ENCODE assay signal across 8 mouse cellular contexts in genomic region chr3:101012131-101012571, GRCm38 (mm10). TPM values are rescaled to one million over a fixed set of nuclear protein-coding genes. Genes with fewer than 3 reads are reported as not detected.
DNase-seq lines count a peak whose midpoint lies in the region; ATAC-seq and TF ChIP-seq lines count a peak whose summit lies in the region.
"Had no signal": no experiment of that assay in that cellular context is flagged by ENCODE, and none has a peak within 500 bp of the region (broad histone marks: within the 10 kb centered on the region; RNA-seq: fewer than 3 reads in every experiment).

No protein-coding gene starts in this region.

- no peak overlapping the region for H3K4me2 ChIP-seq in kidney, embryonic 14.5 days (replicated peaks; ENCODE audit: low read depth, low read length)
- H3K4me2 ChIP-seq in forebrain, embryonic 15.5 days (replicated peaks): no peak overlapping the region
- H3K4me2 ChIP-seq: midbrain, embryonic 12.5 days had no signal

- intact Hi-C loops in left cerebral cortex, postnatal 4 days (cut with DNase I): no loop called here

- H3K4me3 ChIP-seq in kidney, embryonic 14.5 days (ENCODE audit: low read length): no peak overlapping the region
- no peak overlapping the region for H3K4me3 ChIP-seq in bone marrow, adult 2 months (replicated peaks; ENCODE audit: control insufficient read depth, low read depth, low read length)
- no peak overlapping the region for H3K4me3 ChIP-seq in forebrain, embryonic 15.5 days
- H3K4me3 ChIP-seq: midbrain, embryonic 12.5 days had no signal

- no peak for TF ChIP-seq CTCF in bone marrow, adult 2 months (IDR thresholded peaks at IDR 0.05; ENCODE audit: control insufficient read depth, insufficient read depth, low read length)

- no peak overlapping the region for H3K27ac ChIP-seq in kidney, embryonic 14.5 days (ENCODE audit: low read depth, low read length)
- H3K27ac ChIP-seq in bone marrow, adult 2 months (ENCODE audit: control insufficient read depth, insufficient read depth, low read depth, low read length, poor library complexity): peak overlapping the region; percentile 20; the same call in 1 of the 2 replicates
- H3K27ac ChIP-seq in forebrain, embryonic 15.5 days (replicated peaks): no peak overlapping the region
- H3K27ac ChIP-seq: midbrain, embryonic 12.5 days had no signal

- H3K9me3 ChIP-seq in kidney, embryonic 14.5 days (ENCODE audit: control insufficient read depth, low read length): no peaks in the 10 kb centered on the region
- no peaks in the 10 kb centered on the region for H3K9me3 ChIP-seq in forebrain, embryonic 15.5 days
- H3K9me3 ChIP-seq: midbrain, embryonic 12.5 days had no signal

- no peaks in the 10 kb centered on the region for H3K27me3 ChIP-seq in kidney, embryonic 14.5 days (ENCODE audit: control insufficient read depth, insufficient read depth, low read length)
- no peaks in the 10 kb centered on the region for H3K27me3 ChIP-seq in forebrain, embryonic 15.5 days
- H3K27me3 ChIP-seq: midbrain, embryonic 12.5 days had no signal

- DNase-seq in kidney, postnatal 4 days: peak; percentile 18 to 33
- DNase-seq in left cerebral cortex, postnatal 4 days: peak; percentile 40
- DNase-seq in thymus, postnatal 10 days (ENCODE audit: low spot score in 2 of 2): peak; percentile 65
- no peak for DNase-seq in embryo, embryonic 11 days

- H3K9ac ChIP-seq in kidney, embryonic 14.5 days (ENCODE audit: low read depth, low read length): no peak overlapping the region
- H3K9ac ChIP-seq in forebrain, embryonic 15.5 days (replicated peaks): no peak overlapping the region
- H3K9ac ChIP-seq: midbrain, embryonic 12.5 days had no signal

- no peak for ATAC-seq in kidney, embryonic 14.5 days (ENCODE audit: low FRiP score, low TSS enrichment)
- peak; percentile 42; the same call in 1 of the 2 replicates for ATAC-seq in forebrain, embryonic 15.5 days (replicated peaks)

- H3K36me3 ChIP-seq in kidney, embryonic 14.5 days (ENCODE audit: control insufficient read depth, insufficient read depth, low read length): no peaks in the 10 kb centered on the region
- no peaks in the 10 kb centered on the region for H3K36me3 ChIP-seq in forebrain, embryonic 15.5 days
- H3K36me3 ChIP-seq: midbrain, embryonic 12.5 days had no signal

- 53% methylated on average over 10 of the region's 10 CpGs for WGBS in kidney, embryonic 14.5 days
- 43% methylated on average over 10 of the region's 10 CpGs for WGBS in bone marrow, adult 2 months
- 53% methylated on average over 10 of the region's 10 CpGs for WGBS in forebrain, embryonic 15.5 days

- TF ChIP-seq POLR2A in bone marrow, adult 2 months (IDR thresholded peaks at IDR 0.05; ENCODE audit: borderline replicate concordance, control insufficient read depth, low read depth, low read length): no peak

- no peaks in the 10 kb centered on the region for H3K4me1 ChIP-seq in kidney, embryonic 14.5 days (ENCODE audit: control insufficient read depth, insufficient read depth, low read length)
- peaks cover 5% of the 10 kb centered on the region; the same call in 1 of the 2 replicates for H3K4me1 ChIP-seq in bone marrow, adult 2 months (ENCODE audit: control insufficient read depth, insufficient read depth, low read length)
- peaks cover 20% of the 10 kb centered on the region for H3K4me1 ChIP-seq in forebrain, embryonic 15.5 days

RNA-seq across cellular contexts. Expression of gene Cd101, which starts 17.2 kb away (rescaled TPM):
- polyA plus RNA-seq in kidney, embryonic 14.5 days (2014; fragmentation: Nextera tagmentation; extraction: Ambion mirVana): not detected in 2 replicates
- 2.6 and 7.8 TPM in 2 replicates for polyA plus RNA-seq in bone marrow, adult 2 months (2011; ENCODE audit: insufficient read depth, insufficient read length, low replicate concordance, missing spikeins)
- polyA plus RNA-seq in forebrain, embryonic 15.5 days (2015; fragmentation: Nextera tagmentation; extraction: Ambion mirVana): 0.05 and 0.10 TPM in 2 replicates
- total RNA-seq in left cerebral cortex, postnatal 4 days (2021): under 1 TPM; 0.34 to 0.48 TPM
- polyA plus RNA-seq: midbrain, embryonic 12.5 days had no signal

RNA-seq across cellular contexts. Expression of gene Ttf2, which starts 42.7 kb away (rescaled TPM):
- polyA plus RNA-seq in kidney, embryonic 14.5 days (2014; fragmentation: Nextera tagmentation; extraction: Ambion mirVana): 14.5 and 24.2 TPM in 2 replicates
- 10.1 and 14.0 TPM in 2 replicates for polyA plus RNA-seq in bone marrow, adult 2 months (2011; ENCODE audit: insufficient read depth, insufficient read length, low replicate concordance, missing spikeins)
- 6.7 and 8.0 TPM in 2 replicates for polyA plus RNA-seq in forebrain, embryonic 15.5 days (2015; fragmentation: Nextera tagmentation; extraction: Ambion mirVana)
- 1 to 10 TPM; 3.3 to 3.5 TPM for total RNA-seq in left cerebral cortex, postnatal 4 days (2021)
